Mouse (Mus musculus) midbrain, embryonic 16.5 days (tissue): ENCODE data around the gene Lep. TPM values are rescaled to one million over a fixed set of nuclear protein-coding genes. Genes with fewer than 3 reads are reported as not detected.

ENCODE experiments used
- ATAC-seq: fragments of 200-750 bp; cut with Nextera tagmentation; 2 replicates; pipeline ENCODE4 v1.8.0; 2017; ENCODE audit warnings: moderate TSS enrichment
- H3K27ac ChIP-seq: fragments of 300-500 bp; sonication (generic); 2 replicates; pipeline ENCODE4 v1.5.1; 2014; ENCODE audit warnings: mild to moderate bottlenecking, low read length, mixed read lengths
- H3K27me3 ChIP-seq: fragments of 300-500 bp; sonication (generic); 2 replicates; pipeline ENCODE4 v1.6.1; 2014; ENCODE audit warnings: low read depth, low read length, mixed read lengths; ENCODE audit not compliant: control insufficient read depth, insufficient read depth
- H3K36me3 ChIP-seq: fragments of 300-500 bp; sonication (generic); 2 replicates; pipeline ENCODE4 v1.6.1; 2014; ENCODE audit warnings: mild to moderate bottlenecking, low read length, moderate library complexity, mixed read lengths; ENCODE audit not compliant: control insufficient read depth, insufficient read depth
- H3K4me1 ChIP-seq: fragments of 300-500 bp; sonication (generic); 2 replicates; pipeline ENCODE4 v1.6.1; 2014; ENCODE audit warnings: mild to moderate bottlenecking, low read length, mixed read lengths; ENCODE audit not compliant: control insufficient read depth, insufficient read depth
- H3K4me2 ChIP-seq: fragments of 300-500 bp; sonication (generic); 2 replicates; pipeline ENCODE4 v1.6.1; 2014; ENCODE audit warnings: mild to moderate bottlenecking, low read length, mixed read lengths
- H3K4me3 ChIP-seq: fragments of 300-500 bp; sonication (generic); 2 replicates; pipeline ENCODE4 v1.5.1; 2014; ENCODE audit warnings: low read depth, mild to moderate bottlenecking, low read length, moderate library complexity, mixed read lengths
- H3K9ac ChIP-seq: fragments of 300-500 bp; sonication (generic); 2 replicates; pipeline ENCODE4 v1.6.1; 2014; ENCODE audit warnings: low read depth, low read length, mixed read lengths
- H3K9me3 ChIP-seq: fragments of 300-500 bp; sonication (generic); replicated peaks from 2 replicates; pipeline ENCODE4 v1.6.1; 2014; ENCODE audit warnings: mild to moderate bottlenecking, low read length, mixed read lengths; ENCODE audit not compliant: control insufficient read depth, poor library complexity, severe bottlenecking
- WGBS: fragments of 180-500 bp; shearing (Covaris S2); extraction: QIAGEN DNeasy Blood & Tissue Kit; methylation state at CpG from one replicate; pipeline ENCODE4 v1.1.7; 2014; 5-methylcytosine and 5-hydroxymethylcytosine counted together
- polyA plus RNA-seq: library from polyadenylated mRNA; unstranded; fragments of >200 nt; fragmentation: Nextera tagmentation; extraction: Ambion mirVana; gene quantifications from 2 replicates; pipeline ENCODE4 v1.2.1, GENCODE M21; 2015

The Lep gene
- polyA plus RNA-seq, 1 experiment from 2014 or later: not detected

- ATAC-seq: peak; percentile 58
- H3K36me3 ChIP-seq: no peaks in the 10 kb centered on the region
Observed at GRCm38 (mm10) chr6:29023206-29023967, 36.6 kb upstream of the Lep start.

GRCm38 (mm10) chr6:29024000-29024417 lies 36.0 kb upstream of the Lep start:
- Histone ChIP-seq H3K4me1 (peaks cover 5% of the 10 kb centered on the region; the same call in 1 of the 2 replicates), H3K27me3 (0 out of 2 replicates have a peak, but pooled peaks cover 2% of the 10 kb centered on the region), H3K36me3 (no peaks in the 10 kb centered on the region), H3K4me3 (no peak overlapping the region), H3K4me2 (peak overlapping the region; percentile 41), H3K9me3 (no peaks in the 10 kb centered on the region), H3K27ac (no peak overlapping the region), H3K9ac (peak overlapping the region; percentile 46; the same call in 1 of the 2 replicates)
- ATAC-seq: peak; percentile 72
- 5% methylated on average over 16 of the region's 16 CpGs for WGBS

More at GRCm38 (mm10) chr6:29023206-29023967, 36.6 kb upstream of the Lep start:
- H3K4me2 ChIP-seq: peak overlapping the region; percentile 41
- H3K9ac ChIP-seq: peak overlapping the region; percentile 46; the same call in 1 of the 2 replicates
- H3K9me3 ChIP-seq: no peaks in the 10 kb centered on the region
- H3K4me1 ChIP-seq: peaks cover 5% of the 10 kb centered on the region; the same call in 1 of the 2 replicates
- H3K27me3 ChIP-seq: 0 out of 2 replicates have a peak, but pooled peaks cover 2% of the 10 kb centered on the region
- no peak overlapping the region for H3K4me3 ChIP-seq
- H3K27ac ChIP-seq: no peak overlapping the region
- WGBS: 33% methylated on average over 18 of the region's 18 CpGs

GRCm38 (mm10) chr6:29025796-29026482 lies 34.1 kb upstream of the Lep start:
- Histone ChIP-seq H3K9ac (no peak overlapping the region), H3K27me3 (0 out of 2 replicates have a peak, but pooled peaks cover 2% of the 10 kb centered on the region), H3K4me2 (no peak overlapping the region), H3K4me1 (peaks cover 5% of the 10 kb centered on the region; the same call in 1 of the 2 replicates), H3K9me3 (no peaks in the 10 kb centered on the region), H3K36me3 (no peaks in the 10 kb centered on the region), H3K4me3 (no peak overlapping the region), H3K27ac (no peak overlapping the region)
- WGBS: 36% methylated on average over 12 of the region's 12 CpGs
- ATAC-seq: no peak

GRCm38 (mm10) chr6:29026766-29027165 lies 33.3 kb upstream of the Lep start:
- Histone ChIP-seq H3K9ac (no peak overlapping the region), H3K27me3 (0 out of 2 replicates have a peak, but pooled peaks cover 2% of the 10 kb centered on the region), H3K27ac (no peak overlapping the region), H3K36me3 (no peaks in the 10 kb centered on the region), H3K4me3 (no peak overlapping the region), H3K4me2 (no peak overlapping the region), H3K9me3 (no peaks in the 10 kb centered on the region), H3K4me1 (peaks cover 5% of the 10 kb centered on the region; the same call in 1 of the 2 replicates)
- ATAC-seq: no peak
- WGBS: 21% methylated on average over 6 of the region's 6 CpGs

- H3K4me2 ChIP-seq: no peak overlapping the region
- H3K9me3 ChIP-seq: no peaks in the 10 kb centered on the region
- 58% methylated on average over 5 of the region's 5 CpGs for WGBS
- no peak overlapping the region for H3K27ac ChIP-seq
- no peaks in the 10 kb centered on the region for H3K36me3 ChIP-seq
- 0 out of 2 replicates have a peak, but pooled peaks cover 2% of the 10 kb centered on the region for H3K27me3 ChIP-seq
- peaks cover 5% of the 10 kb centered on the region; the same call in 1 of the 2 replicates for H3K4me1 ChIP-seq
- no peak overlapping the region for H3K9ac ChIP-seq
- H3K4me3 ChIP-seq: no peak overlapping the region
- no peak for ATAC-seq
Observed at GRCm38 (mm10) chr6:29028129-29028528, 31.9 kb upstream of the Lep start.

- H3K36me3 ChIP-seq: no peaks in the 10 kb centered on the region
- H3K27ac ChIP-seq: no peak overlapping the region
- H3K4me2 ChIP-seq: no peak overlapping the region
- WGBS: 83% methylated on average over 6 of the region's 6 CpGs
- H3K27me3 ChIP-seq: 0 out of 2 replicates have a peak, but pooled peaks cover 2% of the 10 kb centered on the region
- ATAC-seq: no peak
- H3K9me3 ChIP-seq: no peaks in the 10 kb centered on the region
- no peak overlapping the region for H3K9ac ChIP-seq
- H3K4me3 ChIP-seq: no peak overlapping the region
- H3K4me1 ChIP-seq: peaks cover 9% of the 10 kb centered on the region; the same call in 1 of the 2 replicates
Observed at GRCm38 (mm10) chr6:29029521-29029920, 30.5 kb upstream of the Lep start.

GRCm38 (mm10) chr6:29031216-29031615 lies 28.8 kb upstream of the Lep start:
- H3K9me3 ChIP-seq: no peaks in the 10 kb centered on the region
- peaks cover 9% of the 10 kb centered on the region; the same call in 1 of the 2 replicates for H3K4me1 ChIP-seq
- H3K27me3 ChIP-seq: no peaks in the 10 kb centered on the region
- no peak overlapping the region for H3K4me2 ChIP-seq
- H3K4me3 ChIP-seq: no peak overlapping the region
- no peak overlapping the region for H3K9ac ChIP-seq
- H3K36me3 ChIP-seq: no peaks in the 10 kb centered on the region
- no peak overlapping the region for H3K27ac ChIP-seq
- 0 out of 2 replicates have a peak, but pooled peaks have one; percentile 25 for ATAC-seq
- WGBS: 61% methylated on average over 6 of the region's 6 CpGs

- no peak for ATAC-seq
- 90% methylated on average over 13 of the region's 13 CpGs for WGBS
- Histone ChIP-seq H3K27ac (no peak overlapping the region), H3K9ac (no peak overlapping the region), H3K27me3 (no peaks in the 10 kb centered on the region), H3K36me3 (no peaks in the 10 kb centered on the region), H3K4me2 (no peak overlapping the region), H3K4me3 (no peak overlapping the region), H3K9me3 (no peaks in the 10 kb centered on the region), H3K4me1 (peaks cover 9% of the 10 kb centered on the region; the same call in 1 of the 2 replicates)
Observed at GRCm38 (mm10) chr6:29031704-29032310, 28.2 kb upstream of the Lep start.
